Mouse (Mus musculus): ENCODE measurements around the gene Glb1.

DNA sequence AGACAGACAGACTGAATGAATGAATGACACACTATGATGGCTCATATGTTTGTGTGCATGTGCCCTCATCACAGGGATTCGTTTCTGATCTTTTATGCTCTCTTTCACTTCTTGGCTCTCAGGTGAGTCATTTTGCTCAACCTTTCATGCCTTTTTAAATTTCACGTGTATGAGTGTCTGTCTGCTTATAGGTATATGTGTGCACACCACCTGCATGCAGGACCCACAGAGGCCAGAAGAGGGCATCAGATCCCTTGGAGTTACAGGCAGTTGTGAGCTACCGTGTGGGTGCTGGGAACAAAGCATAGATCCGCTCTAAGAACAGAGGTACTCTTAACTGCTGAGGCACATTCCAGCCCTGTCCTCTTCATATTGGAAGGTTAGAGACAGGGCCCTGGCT, 67.8 kb downstream of the Glb1 start:
- TF ChIP-seq ZNF384 (IDR thresholded peaks at IDR 0.05; ENCODE audit: low read depth, low read length) (no peak), ZC3H11A (IDR thresholded peaks at IDR 0.05; ENCODE audit: borderline replicate concordance, low read depth, low read length) (no peak), HCFC1 (IDR thresholded peaks at IDR 0.05; ENCODE audit: borderline replicate concordance, insufficient read depth, low read length) (no peak), CHD2 (IDR thresholded peaks at IDR 0.05; ENCODE audit: low read depth, low read length) (no peak), MAFK (IDR thresholded peaks at IDR 0.05; ENCODE audit: insufficient read depth, low read depth, low read length) (no peak)

Data from ES-E14 (cell line).